Mouse (Mus musculus) T-helper 2 cell (primary cell): Measurements from ENCODE around the gene Cox6b1.

ENCODE experiments used
- in situ Hi-C: fragments of 300-600 bp; cut with MboI, MseI; formaldehyde crosslinking; loops from one replicate; pipeline ENCODE4 v1.15.1; 2025; ENCODE audit warnings: high pct_unique_total_duplicates

Gene Cox6b1

DNA sequence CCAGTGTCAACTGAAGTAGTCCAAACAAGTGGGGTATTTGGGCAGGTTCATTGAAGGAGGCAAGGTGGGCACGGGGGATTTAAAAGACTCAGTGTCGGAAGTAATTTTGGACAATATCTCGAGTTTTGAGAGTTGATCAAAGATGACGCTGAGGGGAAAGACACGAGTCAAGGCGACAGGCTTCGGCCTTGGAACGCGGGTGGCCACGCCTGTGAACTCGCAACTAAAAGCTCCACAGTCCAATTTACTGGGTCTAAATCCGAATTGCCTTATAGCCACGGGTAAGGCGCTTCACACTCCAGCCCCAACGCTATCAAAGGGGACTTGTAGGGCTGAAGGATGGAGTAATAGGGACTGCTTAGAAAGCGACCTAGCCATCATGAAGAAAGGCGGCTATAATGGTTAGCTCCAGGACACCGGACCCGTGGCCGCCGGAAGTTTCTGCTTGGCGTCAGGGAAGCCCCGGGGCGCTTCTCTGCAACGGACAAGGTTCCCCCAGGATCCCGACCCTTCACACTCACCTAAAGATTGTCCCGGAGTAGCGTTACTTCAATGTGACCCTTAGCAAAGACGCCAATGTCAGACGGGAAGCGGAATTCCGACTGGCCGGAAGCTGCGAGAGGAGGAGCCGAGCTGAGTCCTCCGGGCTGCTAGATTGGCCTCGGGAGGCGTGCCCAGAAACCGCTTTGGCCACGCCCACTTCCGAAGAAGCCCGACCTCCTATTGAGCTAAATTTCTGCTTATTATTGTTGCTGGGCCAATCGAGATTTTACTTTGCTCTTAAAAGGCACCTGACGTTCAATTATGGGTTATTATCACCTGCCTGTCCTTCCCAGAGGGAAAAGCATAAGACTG lies at the start of gene Cox6b1:
Gene Cox6b1, minus strand, starts transcription at position 622 of the 855 bp plus-strand sequence.
- in situ Hi-C loops: no loop called here

DNA sequence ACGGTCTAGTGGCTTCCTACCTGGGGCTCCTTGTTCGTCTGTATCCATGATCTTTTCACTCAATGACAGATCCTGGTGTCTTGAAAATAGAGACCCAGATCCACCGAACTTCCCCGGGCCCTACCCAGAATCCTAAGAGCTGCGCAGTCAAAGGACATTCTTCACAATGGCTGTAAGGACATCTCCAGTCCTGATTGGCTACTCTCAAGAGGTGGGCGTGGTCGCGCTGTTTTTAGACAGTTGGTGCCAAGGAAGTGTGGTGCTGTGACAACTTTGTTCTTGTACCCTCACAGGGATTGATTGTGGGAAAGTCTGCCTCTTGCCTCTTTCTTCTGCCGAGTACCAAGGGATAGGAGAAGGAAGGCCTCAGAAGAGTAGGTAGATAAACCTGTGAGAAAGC lies 45.5 kb upstream of the Cox6b1 start, which contains the start of gene Pmis2:
Gene Pmis2, minus strand, starts transcription at position 126 of the 400 bp plus-strand sequence.
- in situ Hi-C loops: no loop called here

DNA sequence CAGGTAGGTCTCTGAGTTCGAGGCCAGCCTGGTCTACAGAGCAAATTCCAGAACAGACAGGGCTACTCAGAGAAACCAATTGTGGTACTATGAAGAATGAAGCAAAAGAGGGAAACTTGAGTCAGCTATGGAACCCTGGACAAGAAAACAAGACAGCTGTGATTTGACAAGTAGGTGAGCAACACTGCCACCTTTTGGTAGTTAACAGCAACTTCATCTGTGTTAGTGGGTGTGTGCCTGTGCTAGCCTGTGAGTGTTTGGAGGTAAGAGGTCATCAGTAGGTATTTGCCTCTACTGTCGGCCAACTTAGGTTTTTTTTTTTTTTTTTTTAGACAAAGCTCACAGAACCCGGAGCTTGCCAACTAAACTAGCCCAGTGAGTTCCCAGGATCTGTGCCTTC lies 43.3 kb upstream of the Cox6b1 start:
- in situ Hi-C loops: loop anchor here (5.0 kb wide), 1 partner anchor 48 kb away; no protein-coding TSS in a partner anchor

DNA sequence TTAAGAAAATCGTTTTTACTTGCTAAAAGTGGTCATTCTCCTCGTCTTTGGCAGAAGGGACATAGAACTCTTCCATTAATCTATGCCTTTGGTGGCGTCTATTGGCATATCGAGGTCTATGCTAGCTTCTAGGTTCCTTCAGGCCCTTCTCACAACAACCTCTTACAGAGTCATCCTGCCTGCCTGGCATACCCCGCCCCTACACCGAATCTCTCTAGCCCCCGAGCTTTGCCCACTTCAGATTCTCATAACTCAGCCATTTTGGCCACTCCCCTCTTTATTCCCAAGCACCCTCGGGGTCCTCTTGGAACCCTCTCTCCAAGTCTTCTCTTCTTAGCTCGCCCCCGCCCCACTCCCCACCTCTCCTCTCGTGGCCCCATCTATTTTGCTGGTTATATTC lies 39.4 kb upstream of the Cox6b1 start:
- in situ Hi-C loops: loop anchor here (5.0 kb wide), 1 partner anchor 52 kb away; no protein-coding TSS in a partner anchor

DNA sequence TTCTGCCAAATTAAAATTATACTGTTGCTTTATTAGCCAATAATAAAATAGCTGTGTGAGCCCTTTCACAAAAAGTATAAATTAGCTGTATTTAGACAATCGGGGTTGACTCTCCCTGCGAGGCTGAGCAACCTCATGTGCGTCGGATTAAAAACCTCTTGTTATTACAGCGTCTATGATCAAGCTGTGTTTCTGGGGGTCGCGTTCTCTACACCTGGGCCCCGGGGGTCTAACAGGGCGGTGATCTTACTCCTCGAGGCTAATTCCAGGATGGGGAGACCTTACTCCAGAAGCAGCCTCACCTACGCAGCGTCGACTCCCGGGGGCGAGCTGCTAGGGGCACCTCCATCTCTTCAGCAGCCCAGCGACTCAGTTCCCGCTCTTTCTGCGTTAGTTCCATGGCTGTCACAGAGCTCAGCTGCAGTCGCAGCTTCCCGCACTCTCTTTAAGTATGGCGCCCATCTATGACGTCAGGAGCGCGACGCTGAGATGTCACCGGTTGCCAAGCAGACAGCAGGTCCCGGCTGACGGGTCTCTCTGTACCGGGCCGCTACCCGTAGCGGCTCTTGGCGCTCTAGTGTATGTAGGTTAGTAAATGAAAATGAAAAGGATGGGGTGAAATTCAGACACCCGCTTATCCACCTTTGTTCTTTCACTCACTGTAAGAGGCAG lies 38.7 kb upstream of the Cox6b1 start, which contains the start of gene Haus5:
Gene Haus5, minus strand, starts transcription at position 466 of the 672 bp plus-strand sequence.
- in situ Hi-C loops: loop anchor here (5.0 kb wide), 1 partner anchor 53 kb away; no protein-coding TSS in a partner anchor

DNA sequence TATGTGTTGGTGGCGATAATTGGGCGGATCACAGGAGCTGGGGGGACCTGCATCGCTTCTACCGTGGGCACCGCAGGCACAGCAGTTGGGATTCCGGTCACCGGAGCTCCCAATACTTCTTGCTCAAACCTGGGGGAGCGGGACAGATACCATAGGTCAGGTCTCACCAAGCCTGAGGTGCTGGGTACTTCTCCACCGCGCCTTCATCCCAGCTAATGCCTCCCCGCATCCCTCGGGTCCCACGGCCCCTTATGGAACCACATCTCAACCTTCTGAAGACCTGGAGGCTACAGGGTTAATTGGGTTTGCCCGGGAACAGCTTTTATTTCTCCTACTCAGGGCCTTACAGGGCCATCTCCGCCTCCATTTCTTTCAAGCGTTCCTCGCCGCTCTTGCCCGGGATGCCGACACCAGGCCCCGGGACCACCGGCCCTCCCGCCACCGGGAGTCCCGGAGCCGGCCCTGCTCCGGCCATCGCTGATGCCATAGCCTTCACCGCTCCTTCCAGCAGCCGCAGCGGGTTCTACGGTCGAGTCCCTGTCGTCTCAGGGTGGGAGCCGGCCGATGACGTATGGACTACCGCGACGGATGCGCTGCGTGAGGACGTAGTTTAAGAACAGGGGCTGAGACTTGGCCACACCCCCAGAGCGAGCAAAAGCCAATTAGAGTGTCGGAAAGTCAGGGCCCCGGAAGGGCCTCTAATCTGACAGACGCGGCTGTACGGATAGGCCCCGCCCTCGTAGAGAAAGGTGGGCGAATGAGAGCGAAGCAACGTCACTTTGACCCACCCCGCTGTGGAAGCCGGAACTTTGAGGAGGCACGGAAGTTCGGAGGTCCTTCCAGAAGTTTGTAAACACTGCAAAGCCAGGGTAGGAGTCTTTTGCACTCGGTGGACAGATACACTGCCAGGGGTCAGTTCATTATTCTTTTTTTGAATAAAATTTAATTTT lies 23.9 kb upstream of the Cox6b1 start, which contains the start of gene Rbm42:
Gene Rbm42, minus strand, starts transcription at position 727 of the 950 bp plus-strand sequence.
- in situ Hi-C loops: loop anchor here (10.0 kb wide), 1 partner anchor 305 kb away; the partner anchor contains the start of gene Usf2

DNA sequence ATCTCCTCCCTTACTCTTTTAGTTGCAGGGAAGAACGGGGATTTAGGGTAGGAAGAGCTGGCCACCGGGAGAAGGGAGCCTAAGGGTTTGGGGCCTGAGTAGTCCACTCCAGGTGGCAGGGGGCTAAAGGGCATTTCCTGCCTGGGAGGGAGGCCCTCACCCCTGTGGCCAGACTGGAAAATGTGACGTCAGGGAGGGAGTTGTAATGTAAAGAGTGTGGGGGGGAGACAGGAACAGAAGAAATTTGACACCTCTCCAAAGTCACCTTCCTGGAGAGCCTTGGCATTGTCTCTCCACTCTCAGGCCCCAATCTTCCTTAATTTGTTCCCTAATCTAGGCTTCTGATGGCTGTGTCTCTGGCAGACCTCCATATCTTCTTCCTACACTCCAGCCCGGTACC lies 13.1 kb upstream of the Cox6b1 start:
- in situ Hi-C loops: no loop called here

DNA sequence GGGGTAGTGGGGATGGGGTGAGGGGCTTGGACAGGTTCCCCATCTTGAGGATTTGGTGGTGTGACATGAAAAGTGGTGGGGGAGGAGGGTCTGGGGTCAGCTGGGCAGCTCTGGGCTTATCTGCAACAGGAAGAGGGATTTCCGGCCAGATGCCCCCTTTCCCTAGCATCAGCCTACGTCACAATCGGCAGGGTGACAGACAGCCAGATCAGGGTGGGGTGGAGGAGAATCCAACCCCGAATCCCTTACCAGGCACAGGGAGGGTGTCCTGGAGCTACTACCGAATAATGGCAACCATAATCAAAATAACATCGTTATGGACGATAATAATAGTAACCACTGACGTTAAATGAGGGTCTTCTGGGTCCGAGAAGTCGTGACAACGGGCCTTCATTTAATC lies 10.4 kb upstream of the Cox6b1 start:
- in situ Hi-C loops: no loop called here

DNA sequence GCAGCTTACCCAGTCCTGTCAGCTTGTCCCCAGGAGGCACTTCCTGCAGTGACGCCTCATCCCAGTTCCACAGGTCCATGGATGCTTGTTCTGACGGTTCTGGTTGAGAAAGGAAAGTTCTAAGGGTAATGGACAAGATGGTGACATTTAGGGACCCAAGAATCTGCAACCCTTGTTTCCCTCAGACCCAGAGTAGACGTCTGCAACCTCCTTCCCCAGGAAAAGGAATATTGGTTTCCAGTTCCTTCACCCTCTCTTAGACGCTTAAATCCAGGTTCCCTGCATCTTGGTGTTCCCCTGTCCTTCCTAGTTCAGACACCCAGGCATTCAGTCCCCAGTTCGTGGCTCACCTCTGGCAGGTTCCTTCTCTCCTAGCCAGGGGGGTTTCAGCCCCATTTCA lies 9.8 kb upstream of the Cox6b1 start, which contains the start of gene Etv2:
Gene Etv2, minus strand, starts transcription at position 101 of the 400 bp plus-strand sequence.
- in situ Hi-C loops: no loop called here

DNA sequence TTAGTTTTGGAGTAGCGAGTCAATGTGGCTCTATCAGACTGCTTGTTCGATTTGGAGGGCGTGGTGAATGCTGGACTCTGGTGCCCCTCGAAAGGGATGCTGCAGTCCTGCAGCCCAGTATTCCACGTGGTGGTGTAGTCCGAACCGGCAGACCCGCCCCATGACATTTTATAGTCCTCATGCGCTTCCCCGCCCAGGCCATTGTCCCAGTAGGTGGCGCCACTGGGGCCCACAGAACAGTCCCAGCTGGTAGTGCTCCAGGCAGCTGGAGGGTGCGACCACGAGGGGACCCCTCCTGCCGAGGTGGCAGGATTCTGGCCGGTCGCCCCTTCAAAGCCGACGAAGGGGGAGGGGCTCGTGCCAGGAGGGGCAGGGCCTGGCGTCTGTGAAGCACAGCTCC lies 8.7 kb upstream of the Cox6b1 start:
- in situ Hi-C loops: no loop called here

DNA sequence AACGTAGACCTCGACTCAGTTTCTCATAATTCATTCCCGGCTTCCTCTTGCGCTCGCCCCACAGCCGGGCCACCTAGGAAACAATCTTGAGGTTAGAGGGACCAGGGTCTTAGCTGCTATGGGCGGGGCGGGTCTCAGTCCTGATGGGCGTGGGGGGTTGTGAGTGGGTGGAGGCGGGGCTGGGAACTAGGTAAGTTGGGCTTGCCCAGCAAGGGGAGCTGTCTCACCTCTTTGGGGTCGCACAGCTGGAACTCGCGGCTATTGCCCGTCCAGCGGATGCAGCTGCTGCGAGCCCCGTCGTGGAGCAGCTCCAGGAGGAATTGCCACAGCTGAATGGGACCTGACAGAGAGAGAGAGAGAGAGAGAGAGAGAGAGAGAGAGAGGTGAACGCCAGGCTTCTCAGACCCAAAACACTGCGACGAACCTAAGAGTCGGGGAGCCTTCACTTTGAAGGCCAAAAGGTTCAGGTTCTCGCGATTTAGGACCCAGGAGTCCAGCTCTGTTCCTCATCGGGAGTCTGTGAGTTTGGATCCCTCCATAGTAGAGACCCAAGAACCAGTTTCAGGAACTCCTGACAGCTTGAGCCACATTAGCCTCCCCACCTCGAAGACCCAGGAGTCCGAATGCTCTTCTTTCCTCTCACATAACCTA lies 7.9 kb upstream of the Cox6b1 start:
- in situ Hi-C loops: no loop called here

DNA sequence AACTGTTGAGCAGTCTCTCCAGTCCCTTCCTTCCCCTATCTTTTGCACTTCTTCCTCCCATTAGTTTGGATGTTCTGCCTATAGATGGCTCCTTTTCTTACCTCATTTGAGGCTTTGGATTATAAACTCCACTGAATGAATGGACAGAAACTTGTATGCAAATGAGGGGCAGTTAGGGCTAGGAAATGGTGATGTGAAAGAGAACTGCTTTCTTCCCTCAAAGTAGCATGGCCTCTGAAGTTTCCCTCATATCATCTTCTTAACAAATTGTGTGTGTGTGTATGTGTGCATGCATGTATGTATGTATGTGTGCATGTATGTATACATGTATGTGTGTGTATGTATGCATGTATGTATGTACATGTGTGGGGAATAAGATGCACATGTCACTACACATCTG lies 3.1 kb upstream of the Cox6b1 start:
- in situ Hi-C loops: no loop called here

DNA sequence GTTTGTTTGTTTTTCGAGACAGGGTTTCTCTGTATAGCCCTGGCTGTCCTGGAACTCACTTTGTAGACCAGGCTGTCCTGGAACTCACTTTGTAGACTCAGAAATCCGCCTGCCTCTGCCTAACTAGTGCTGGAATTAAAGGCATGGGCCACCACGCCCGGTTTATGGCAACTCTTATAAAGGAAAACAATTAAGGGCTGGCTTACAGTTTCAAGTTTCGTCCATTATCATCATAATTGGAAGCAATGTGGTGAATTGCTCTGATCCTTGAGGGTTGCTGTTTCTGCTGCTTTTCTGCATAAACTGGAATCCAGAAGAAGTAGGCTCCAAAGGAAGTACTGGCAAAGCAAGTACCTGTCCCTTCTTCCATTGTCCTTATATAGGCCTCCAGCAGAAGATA lies 696 bp upstream of the Cox6b1 start:
- in situ Hi-C loops: no loop called here

DNA sequence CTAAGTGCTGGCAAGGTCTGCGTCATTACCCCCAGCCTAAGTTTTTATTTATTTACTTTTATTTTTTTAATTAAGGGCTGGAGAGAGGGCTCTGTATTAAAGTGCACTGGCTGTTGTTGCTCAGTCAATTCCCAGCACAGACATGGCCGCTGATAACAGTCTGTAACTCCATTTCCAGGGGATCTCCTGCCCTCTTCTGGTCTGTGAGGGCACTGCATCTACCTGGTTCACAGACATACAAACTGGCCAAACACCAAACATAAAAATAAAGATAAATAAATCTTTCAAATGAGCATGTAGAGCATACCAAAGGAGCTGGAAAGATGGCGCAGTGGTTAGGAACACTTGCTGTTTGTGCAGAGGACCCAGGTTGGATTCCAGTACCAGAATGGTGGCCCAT lies 6.7 kb downstream of the Cox6b1 start:
- in situ Hi-C loops: loop anchor here (5.0 kb wide), 1 partner anchor 37 kb away; no protein-coding TSS in a partner anchor

DNA sequence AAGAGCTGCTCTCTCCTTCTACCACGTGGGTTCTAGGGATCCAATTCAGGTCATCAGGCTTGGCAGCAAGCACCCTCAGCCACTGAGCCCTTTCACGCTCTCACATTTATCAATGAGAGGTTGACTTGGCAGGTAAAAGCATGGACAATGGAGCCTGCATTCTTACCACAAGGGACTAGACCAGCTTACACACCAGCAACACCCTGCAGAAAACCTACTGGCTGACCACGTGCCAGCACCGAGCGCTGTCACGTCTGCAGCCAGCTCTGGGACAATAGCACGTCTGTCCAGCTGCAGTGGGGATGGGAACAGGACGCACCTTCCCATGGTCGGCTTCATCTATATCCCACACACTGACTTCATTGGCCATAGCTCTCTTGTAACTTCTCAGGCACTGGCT lies 7.3 kb downstream of the Cox6b1 start:
- in situ Hi-C loops: loop anchor here (5.0 kb wide), 1 partner anchor 36 kb away; no protein-coding TSS in a partner anchor

DNA sequence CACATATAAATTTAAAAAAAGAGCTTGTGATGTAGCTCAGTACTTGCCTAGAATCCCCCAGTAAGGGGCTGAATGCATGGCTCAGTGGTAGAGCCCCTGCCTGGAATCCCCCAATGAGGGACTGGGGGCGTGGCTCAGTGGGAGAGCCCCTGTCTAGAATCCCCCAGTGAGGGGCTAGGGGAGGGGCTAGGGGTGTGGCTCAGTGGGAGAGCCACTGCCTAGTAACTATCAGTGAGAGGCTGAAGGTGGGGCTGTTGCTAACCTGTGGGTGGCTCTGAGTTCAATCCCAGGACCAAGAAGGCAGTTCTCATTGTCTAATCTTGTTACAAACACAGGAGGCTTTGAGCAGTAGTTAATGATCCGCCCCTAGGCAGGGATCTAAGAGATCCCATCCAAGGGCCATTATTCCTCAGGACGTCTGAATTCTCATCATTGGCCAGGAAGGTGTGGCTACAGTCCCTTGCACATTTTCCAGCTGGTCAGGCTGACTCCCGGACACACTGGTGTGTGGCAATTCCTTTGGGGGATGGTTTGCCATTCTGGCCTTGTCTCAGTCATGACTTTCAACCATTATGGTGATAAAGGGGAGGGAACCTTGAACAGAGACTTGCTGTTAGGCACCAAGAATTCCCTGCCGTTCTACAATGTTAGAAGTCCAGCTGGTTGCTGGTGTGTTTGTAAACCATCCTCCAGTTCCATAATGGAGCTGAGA lies 10.7 kb downstream of the Cox6b1 start:
- in situ Hi-C loops: loop anchor here (5.0 kb wide), 1 partner anchor 33 kb away; no protein-coding TSS in a partner anchor

DNA sequence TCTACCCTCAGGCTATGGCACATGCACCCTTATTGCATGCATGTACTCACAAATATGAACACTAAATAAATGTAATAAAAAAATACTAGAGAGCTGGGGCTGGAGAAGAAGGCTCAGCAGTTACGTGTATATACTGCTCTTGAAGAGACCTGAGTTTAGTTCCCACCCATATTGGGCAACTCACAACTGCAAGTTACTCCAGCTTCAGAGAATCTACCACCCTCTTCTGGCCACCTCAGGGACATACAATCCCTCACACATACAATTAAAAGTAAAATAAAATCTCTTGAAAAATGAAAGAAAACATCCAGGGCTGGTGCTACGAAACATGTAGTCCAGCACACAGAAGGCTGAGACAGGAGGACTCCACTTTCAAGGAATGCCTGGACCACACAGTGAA lies 11.5 kb downstream of the Cox6b1 start:
- in situ Hi-C loops: loop anchor here (5.0 kb wide), 1 partner anchor 122 kb away; the partner anchor contains the start of gene Prodh2

DNA sequence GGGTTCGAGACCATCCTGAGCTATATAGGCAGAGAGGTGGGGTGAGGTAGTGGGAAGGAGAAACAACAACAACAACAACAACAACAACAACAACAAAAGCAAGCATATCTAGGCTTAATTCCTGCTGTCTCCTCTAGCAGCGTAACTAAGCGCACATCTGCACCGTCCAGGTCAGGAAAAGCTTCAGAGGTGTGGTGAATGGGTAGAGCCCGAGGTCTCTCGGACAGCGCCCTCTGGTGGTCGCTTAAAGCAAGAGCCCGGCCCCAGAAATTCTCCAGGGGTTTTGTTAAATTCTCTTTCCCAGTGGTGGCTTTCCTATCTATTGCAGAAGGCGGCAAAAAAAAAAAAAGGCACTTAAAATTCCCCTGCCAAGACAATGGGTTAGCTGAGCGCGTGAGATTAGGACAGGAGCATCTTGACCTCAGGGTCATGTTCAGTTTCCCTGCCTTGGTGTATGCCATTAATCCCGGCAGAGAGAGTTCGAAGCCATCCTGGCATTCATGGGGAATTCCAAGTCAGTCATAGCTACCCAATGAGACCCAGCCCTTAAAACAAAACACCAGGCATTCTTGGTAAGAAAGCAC lies 12.3 kb downstream of the Cox6b1 start:
- in situ Hi-C loops: loop anchor here (5.0 kb wide), 1 partner anchor 121 kb away; the partner anchor contains the start of gene Prodh2
